Mouse (Mus musculus) layer of hippocampus, postnatal 14 days (tissue): Measurements from ENCODE around the gene Podxl. TPM values are rescaled to one million over a fixed set of nuclear protein-coding genes. Genes with fewer than 3 reads are reported as not detected.
"Not testable (repeated sequence)": the region's sequence is repeated elsewhere in the genome, so short reads cannot be mapped to it uniquely, and the experiment has no call there.

Experiments used
- DNase-seq, 2 experiments: peaks; one replicate each; pipeline ENCODE4 v3.0.0; 2021 to 2022; ENCODE audit warnings: low spot score in 2 of 2, mixed read lengths in 1 of 2
- total RNA-seq, 2 experiments: library from RNA; stranded (reverse); gene quantifications; 2 replicates each; pipeline ENCODE4 v1.2.3; 2021

Gene Podxl
- total RNA-seq, 2 experiments from 2014 or later: 16.4 to 18.9 TPM

DNA sequence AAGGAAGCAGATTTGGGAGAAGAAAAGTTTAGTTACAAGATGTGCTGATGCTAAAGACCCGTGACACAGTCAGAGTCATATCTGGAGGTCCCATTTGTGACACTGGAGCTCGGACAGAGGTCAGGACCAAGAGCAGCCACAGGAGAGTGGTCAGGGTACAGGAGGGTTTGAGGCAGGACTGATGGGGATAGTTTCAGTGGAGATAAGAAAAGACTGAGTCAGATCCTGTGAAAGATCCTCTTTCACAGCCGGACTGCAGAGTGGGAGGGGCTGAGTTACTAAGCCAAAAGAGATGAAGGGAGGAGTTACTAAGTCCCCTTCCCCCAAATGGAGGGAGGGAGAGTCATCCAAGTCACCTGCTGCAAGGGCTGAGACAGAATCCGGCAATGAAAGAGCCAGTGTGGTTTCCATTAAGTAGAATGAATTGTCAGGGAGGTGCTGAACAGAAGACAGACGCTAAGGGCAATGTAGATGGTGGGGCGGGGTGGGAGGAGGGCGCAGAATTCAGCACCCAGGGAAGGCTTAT is 4.4 kb upstream of the Podxl start:
- DNase-seq: no peak

DNA sequence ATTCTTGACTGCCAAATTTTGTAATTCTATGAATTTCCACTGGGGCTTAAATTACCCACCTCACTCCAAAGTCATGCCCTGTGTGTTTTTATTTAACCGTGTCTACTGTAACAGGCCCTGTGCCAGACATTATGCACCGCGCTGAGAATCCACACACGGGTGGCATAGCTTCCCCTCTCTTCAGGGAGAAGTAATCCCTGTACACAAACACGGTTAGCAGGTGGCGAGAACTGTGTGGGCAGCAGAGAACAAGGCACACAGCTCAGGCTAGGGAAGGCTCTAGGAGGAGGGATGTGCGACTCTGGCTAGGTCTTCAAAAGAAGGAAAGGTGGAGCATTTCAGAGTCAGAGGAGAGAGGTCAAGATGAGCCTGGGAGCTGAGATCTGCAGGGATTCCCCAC is 3.4 kb upstream of the Podxl start:
- no peak for DNase-seq

DNA sequence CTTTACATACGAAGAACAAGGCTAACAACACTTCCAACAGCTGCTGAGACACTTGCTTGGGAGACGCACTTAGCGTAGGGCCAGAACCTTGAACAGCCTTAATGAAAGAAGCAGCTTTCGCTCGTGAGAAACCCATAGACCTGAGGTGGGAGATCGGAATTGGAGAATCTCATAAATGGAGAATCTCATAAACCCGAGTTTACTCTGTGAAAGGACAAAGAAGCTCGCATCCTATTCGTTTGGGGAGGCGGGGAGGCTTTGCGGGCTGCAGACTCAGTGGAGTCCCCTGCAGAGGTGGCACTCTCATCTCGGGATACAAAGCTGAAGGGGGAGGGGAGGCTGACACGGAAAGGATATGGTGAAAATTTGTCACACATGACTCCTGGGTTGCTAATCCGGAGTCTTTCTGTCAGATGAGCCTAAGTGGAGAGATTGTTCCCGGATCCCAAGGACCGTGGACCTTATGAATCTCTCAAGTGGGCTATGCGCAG is 1.2 kb upstream of the Podxl start:
- DNase-seq: no peak

DNA sequence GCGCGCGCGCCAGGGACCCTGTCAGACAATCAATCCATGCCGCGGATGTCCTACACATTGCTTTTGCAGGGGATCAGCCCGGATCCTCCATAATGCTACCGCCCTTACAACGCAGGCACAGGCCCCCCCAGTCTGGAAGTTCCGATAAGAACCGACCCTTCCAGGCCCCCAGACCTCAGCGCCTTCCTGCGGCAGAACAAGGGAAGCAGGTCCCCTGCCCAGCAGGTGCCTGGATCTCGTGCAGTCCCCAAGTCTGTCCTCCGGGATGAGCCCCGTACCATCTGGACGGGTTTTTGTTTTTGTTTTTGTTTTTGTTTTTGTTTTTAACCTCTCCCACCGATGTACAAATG is 376 bp upstream of the Podxl start:
- no peak for DNase-seq

DNA sequence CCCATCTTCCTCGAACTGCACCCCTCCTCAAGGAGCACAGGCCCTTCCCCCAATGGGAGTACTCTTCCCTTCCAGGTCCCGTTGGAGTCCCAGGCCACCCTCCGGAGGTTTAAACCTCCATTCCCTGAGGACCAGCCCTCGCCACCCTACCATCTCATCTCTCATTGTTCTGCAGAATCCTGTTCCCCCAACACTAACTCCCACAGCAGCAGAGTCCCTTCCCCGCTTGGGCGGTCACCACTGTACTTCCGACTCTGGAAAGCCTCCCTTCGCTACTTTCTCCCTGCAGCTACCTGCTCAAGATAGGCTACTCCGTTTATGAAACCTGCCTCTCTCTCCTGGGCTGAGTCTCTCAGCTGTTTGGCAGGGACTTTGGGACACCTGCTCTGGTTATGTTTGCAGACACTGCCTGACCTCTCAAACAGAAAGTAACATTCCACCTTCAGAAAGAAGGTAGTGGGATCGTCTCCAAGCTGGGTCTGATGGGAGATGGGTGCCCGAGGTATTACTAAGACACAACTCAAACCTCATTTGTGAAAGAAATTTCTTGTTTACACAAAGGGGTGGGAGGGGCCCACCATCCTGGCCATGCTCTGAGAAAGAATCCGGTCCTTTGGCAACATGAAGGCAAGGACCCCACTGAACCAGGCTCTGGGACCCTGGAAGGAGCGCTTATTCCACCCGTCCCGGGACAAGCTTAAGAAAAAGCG is 1.3 kb downstream of the Podxl start:
- DNase-seq: no peak

DNA sequence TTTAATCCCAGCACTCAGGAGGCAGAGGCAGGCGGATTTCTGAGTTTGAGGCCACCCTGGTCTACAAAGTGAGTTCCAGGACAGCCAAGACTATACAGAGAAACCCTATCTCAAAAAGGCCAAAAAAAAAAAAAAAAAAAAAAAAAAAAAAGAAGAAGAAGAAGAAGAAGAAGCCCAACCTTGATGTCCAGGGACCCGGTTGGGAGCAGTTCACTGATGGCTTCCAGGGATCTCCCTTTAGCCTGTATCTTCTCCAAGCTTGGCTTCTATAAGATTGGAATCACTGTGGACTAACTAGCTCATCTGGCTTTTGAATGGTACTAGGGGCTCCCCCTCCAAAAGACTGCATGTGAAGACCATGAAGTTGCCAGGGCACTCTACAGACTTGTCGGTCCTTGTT is 1.8 kb downstream of the Podxl start:
- DNase-seq: not testable (repeated sequence)

DNA sequence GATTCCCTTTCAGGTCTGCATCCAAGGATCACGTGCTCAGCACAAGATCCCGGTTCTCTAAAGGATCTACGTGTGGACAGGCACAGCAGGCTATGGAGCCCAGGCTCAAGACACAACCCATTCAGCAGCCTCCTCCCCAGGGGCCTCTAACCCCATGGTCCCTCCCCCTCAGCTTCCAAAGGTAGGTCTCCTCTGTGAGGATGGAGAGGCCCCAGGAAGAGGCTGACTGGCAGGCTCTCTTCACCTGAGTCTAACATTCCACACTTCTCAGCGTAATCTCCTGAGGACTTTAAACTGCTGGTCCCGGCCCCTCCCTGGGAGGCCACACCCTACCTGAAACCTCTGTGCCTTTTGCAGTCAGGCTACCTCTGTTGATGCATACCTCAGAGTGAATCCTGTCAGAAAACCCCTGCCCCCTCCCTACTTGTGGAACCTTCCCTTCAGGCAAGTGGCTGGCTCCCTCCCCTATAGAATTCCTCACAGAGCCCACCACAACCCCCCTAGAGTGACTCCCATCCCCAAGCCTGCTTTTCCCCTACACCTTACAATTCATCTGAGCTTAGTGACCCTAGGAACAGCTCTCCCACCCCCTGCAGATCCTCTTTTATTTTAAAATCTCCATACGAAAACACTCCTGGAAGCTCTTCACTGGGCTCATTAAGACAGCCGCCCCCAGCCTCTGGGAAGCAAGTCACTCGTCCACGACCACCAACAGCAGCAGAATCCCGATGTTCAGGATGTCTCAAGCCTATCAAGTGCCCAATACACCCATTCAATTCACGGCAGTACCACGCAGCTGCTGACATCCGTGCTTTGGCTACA is 3.4 kb downstream of the Podxl start:
- no peak for DNase-seq

DNA sequence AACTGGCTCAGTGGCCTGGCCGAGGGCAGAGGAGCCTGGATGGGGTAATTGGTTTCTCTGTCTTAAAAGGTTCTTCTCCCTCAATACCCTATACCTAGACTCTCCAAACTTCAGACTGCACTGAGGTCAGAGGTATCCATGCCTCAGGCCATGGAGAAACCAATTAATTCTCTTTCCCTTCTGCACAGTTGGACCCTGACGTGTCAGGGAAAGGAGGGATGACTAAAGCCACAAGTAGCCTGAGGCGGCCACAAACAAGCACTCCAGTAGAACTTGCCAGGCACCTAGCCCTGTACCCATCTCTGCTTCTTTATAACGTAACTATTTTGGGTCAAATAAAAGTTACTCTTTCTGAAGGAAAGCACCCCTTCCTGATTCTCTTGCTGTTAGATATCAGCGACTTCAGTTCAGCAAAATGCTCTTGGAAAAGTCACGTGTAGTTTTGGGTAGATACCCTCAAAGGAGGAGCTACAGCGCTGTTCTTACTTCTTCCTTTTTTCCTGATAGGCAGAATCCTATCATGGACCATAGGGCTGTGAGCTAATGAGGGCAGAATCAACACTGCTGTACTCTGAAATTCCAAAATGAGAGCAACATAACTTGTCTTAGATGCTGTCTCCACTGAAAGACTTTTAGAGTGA is 7.2 kb downstream of the Podxl start:
- no peak for DNase-seq

DNA sequence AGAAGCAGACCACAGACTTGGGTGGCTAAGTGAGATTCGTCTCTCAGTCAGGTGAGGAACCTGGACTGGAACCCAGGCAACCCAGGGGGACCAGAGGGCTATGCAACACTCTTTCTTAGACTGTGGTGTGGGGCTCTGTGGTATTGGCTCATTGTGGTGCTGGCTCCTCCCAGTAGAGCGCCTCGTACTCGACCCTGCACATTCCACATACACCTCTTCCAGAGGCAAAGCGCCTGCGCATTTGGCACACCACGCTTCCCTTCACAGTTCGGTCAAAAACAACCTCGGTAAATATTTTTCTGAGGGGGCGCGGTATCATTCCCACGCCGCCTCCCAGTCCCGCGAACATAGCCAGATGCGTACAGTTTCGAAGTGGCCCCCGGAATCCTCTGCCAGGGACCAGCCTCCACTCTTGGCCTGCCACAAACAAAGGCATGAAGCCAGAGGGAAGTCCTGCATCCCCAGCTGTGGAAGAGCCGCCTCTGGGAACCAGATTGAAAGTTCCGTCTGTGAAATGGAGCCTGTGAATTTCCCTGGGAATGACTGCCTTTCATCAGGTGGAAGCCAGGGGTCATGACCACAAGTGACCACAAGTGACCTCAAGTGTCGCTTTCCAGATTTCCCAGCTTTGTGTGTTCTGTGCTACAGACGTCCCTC is 12.8 kb downstream of the Podxl start:
- DNase-seq: no peak

DNA sequence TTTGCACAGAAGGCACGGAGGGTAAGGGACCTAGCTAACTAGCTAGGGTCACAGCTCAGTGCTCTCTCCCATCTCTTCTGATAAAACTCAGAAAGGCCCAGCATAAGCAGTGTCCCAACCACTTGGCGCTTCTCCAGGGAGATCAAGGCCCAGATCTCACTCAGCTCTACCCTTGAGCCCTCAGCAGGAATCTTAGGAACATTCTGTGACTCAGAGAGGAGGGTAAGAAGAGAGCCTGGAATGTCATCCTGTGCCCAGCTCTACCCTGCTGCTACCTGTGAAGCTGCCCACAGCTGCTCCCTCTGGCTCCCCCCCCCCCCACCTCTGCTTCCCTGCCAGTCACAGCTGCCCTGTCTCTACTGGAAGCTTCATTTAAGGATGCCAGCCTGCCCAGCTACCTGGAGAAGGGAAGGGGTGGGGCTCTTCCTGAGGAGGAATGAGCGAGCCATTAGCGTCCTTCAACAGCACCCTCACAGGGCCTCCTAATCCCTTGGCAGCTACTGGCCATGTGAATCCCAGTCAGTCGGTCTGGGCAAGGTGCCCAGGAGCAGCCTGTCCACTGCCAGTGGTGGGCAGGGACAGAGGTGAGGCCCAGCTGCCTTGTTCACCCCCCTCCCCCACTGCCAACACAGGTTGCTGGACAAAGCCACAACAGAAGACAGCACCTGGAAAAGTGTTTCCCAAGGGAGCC is 14.3 kb downstream of the Podxl start:
- DNase-seq: no peak

DNA sequence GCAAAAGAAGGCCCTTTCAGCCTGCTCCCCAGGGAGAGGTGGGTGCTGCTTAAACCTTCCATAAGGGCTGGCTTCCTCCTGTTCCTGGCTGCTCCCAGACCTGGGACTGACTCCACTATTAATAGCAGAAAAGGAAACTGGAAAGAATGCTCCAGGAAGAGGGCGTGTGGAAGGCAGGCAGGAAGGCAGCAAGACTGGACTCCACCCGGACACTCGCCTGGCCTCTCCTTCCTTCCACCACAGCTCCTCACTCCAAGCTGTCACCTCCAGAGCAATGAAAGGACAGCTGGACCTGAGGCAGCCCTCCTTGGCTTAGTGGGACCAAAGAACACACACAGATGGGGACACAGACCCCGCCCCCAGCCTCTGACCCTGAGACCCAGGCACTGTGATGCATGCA is 19.5 kb downstream of the Podxl start:
- DNase-seq: no peak

DNA sequence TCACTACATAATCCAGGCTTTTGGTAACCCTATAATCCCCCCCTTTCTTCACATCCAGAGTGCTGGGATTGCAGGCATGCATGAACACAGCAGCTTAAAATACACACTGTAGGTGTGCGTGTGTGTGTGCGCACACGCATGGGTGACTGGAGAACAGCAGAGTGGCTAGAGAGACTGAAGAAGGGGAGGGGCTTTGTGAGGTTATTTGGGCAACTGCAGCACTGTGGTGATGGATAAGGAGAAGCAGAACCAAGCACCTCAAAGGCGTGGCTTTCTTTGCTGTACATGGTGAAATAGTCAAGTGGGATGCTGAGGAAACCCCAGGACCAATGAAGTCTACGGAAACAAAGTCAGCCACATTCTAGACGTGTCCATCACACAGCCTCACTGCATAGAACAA is 23.8 kb downstream of the Podxl start:
- no peak for DNase-seq

DNA sequence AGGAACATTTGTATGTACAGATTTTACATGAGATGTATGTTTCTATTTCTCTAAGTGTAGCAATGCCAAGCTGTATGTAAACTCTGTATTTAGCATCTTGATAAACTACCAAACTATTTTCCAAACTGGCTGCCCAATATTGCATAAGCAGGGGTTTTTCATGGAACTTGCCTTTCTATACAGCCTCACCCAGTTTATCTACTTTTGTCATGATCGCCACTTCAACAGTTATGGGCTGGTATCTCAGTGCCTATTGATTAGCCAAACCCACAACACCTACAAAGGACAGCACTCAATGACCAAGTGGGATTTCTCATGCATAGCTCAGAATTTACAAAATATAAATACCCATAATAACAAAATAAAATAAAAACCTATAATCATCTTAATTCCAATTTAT is 25.7 kb downstream of the Podxl start:
- DNase-seq: no peak

DNA sequence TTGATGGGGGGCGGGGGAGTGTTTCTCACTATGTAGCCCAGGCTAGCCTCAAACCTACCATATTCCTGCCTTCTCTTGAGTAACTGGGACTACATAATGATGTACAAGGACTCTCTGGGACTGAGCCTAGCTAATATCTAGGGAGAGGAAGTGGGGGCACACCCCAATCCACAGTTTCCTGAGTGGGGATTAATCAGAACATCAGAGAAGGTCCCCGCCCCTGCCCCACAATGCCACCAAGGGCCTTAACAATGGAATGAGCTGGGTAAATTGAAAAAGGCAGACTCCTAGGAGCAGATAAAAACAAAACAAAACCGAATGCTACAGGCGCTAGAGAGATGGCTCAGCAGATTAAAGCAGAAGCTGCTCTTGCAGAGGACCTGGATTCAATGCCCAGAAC is 26.6 kb downstream of the Podxl start:
- no peak for DNase-seq

DNA sequence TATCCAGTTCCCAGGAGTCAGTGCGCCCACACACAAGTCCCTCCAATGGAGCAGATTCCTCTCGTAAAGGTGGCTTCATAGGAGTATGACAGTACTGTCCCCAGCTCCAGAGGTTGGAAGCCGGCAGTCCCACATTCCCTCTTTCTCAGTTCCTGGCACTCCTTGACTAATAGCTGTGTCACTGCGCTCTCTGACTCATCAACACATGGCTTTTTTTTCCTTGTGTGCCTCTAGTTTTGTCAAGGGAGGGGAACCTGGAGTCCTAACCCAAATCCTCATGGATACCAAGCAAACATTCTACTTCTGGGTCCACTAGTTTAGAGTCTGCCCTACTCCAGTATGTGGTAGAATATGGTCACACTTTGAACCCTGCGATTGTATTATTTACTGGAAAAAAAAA is 29.1 kb downstream of the Podxl start:
- no peak for DNase-seq

DNA sequence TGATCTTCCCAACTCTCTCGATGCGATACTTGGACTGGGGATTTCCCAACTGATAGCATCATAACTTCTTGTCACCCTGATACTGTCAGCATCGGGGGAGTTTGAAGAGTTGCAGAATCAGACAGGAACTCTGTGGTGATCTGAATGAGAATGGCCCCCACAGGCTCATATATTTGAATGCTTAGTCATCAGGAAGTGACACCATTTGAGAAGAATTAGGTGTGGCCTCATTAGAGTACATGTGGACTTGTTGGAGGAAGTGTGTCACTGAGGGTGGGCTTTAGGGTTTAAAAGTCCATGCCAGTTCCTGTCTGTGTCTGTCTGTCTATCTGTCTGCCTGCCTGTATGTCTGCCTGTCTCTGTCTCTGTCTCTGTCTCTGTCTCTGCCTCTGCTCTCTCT is 31.9 kb downstream of the Podxl start:
- no peak for DNase-seq

DNA sequence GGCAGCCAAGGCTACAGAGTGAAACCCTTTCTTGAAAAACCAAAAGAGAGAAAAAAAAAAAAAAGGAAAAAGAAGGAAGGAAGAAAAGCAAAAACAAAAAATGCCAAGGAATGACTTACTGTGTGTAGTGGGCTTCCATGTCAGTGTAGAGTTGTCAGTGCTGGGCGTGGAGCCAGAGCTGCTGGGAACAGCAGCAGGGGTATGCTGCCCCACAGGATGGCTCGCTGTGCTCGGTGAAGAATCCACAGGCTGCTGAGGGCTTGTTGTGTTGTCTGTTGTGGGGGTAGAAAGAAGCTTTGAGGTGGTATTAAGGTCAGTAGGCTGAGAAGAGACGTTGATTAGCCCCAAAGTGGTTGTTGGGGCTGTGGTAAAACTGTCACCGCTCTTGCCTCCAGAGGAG is 35.4 kb downstream of the Podxl start:
- no peak for DNase-seq

DNA sequence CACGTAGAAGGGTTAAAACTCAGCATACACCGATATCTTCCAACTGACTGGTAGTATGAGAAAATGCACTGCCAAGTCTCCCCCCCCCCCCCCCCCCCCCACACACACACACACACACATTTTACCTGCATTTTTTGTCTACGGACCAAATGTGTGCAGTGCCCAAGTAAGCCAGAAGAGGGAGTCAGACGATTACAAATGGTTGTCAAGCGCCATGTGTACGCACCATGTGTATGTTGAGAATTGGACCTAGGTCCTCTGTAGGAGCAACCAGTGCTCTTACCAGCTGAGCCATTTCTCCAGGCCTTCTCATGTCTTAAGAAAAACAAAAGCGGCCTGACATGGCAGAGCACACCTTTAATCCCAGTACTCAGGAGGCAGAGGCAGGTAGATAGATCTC is 35.9 kb downstream of the Podxl start:
- DNase-seq: peak in 1 of 2 experiments; percentile 54

DNA sequence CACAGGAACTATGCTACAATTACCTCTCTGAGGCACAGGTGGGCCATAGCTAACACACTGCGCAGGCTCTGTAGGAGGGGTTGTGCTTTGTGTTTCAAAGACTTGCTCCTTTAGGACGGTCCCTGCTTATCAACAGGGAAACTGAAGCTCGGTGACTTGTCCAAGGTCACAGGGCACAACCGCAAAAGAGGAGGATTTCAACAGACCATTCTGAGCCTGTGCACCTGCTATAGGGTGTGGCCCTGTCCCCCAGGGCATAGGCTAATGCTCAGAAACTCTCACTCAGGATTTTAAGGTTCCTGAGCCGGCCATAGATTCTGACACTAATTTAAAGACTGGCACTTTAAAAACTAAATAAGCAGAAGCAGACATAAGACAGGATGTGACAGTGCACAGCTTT is 36.9 kb downstream of the Podxl start:
- no peak for DNase-seq

DNA sequence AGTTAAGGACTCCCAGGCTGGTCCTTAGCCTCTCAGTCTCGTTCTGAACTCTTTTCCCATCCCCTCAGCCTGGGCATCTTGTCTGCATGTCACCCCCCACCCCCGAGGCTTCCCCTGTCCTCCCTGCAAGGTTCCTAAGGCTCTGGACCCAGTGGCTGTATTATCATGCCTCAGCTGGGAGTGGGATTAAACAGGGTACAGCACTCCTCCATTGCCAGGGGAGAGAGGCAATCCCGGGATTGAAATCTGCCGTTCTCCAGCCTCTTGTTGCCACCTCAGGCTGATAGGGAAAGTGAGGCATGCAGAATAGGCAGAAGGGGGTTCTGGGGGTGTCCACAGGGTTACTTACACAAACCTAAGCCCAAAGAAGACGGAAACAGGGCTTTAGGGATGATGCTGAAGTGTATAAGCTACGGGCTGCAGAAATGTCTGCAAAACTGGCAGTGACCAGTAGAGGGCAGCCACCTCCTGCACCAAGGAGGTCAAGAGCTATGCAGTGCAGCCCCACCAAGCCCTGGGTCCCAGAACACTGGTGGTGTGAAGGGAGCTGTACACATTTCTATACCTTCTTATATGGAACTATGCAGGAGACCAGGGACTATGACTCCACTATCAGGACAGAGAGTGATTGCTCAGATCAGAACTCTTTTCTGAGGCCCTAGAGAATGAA is 38.4 kb downstream of the Podxl start:
- DNase-seq: peak; percentile 52 to 54
